Mouse (Mus musculus): ENCODE results near the gene Ugt1a6a.

GRCm38 (mm10) chr1:88179657-88180056 lies 45.0 kb downstream of the Ugt1a6a start:
- TF ChIP-seq CTCF (IDR thresholded peaks at IDR 0.05; ENCODE audit: low read depth, low read length) (no peak), POLR2A (IDR thresholded peaks at IDR 0.05; ENCODE audit: extremely low read depth, insufficient read depth, low read length) (no peak)
